Mouse (Mus musculus) bone marrow, adult 2 months (tissue): ENCODE measurements around the gene Kalrn.

ENCODE experiments used
- CTCF ChIP-seq: fragments of 200-500 bp; IDR thresholded peaks from 2 replicates; pipeline ENCODE4 v1.5.1; 2011; ENCODE audit warnings: low read length, control low read depth; ENCODE audit not compliant: control insufficient read depth, insufficient read depth
- POLR2A ChIP-seq: fragments of 200-500 bp; IDR thresholded peaks from 2 replicates; pipeline ENCODE4 v1.6.1; 2011; ENCODE audit warnings: low read depth, mild to moderate bottlenecking, control low read depth, low read length, borderline replicate concordance; ENCODE audit not compliant: control insufficient read depth

DNA sequence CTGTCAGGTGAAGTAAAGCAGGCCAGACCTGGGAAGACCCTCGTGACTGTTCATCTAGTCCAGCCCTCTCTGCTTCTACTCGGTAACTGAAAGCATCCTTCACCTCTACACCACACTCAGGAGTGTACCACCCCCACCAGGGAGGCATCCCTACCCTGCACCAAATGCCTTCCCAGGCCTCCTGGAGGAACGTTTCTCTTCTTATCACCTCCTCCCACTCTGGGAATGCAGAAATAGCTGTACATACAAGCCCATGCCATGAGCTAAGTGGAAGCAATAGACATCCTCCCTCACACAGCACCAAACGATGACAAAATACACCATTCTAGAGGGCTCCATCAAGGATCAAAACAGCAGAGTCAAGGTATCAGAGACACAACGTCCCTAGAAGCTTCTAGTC lies 168.2 kb downstream of the Kalrn start:
- TF ChIP-seq POLR2A (no peak), CTCF (no peak)
